Mouse (Mus musculus): Measurements from ENCODE around the gene Afdn.

GRCm38 (mm10) chr17:13835876-13836275 lies 75.5 kb downstream of the Afdn start:
- TF ChIP-seq ZC3H11A (IDR thresholded peaks at IDR 0.05; ENCODE audit: borderline replicate concordance, low read depth, low read length) (no peak), CHD2 (IDR thresholded peaks at IDR 0.05; ENCODE audit: low read depth, low read length) (no peak), MAFK (IDR thresholded peaks at IDR 0.05; ENCODE audit: insufficient read depth, low read depth, low read length) (no peak)

All from ES-E14 (cell line).